Mouse (Mus musculus): ENCODE data around the gene D17Wsu92e.
A peak's percentile ranks its signal among the peaks of the same experiment; 100 is the strongest.

The D17Wsu92e gene

GRCm38 (mm10) chr17:27821407-27822338, 1.2 kb upstream of the D17Wsu92e start:
- DNase-seq (ENCODE audit: low read depth, low spot score) = no peak

GRCm38 (mm10) chr17:27819971-27820567, 379 bp downstream of the D17Wsu92e start:
- no peak for DNase-seq (ENCODE audit: low read depth, low spot score)

- DNase-seq (ENCODE audit: low read depth, low spot score) = no peak
These were observed 902 bp downstream of the D17Wsu92e start for GRCm38 (mm10) chr17:27819521-27819970.

- DNase-seq (ENCODE audit: low read depth, low spot score) = no peak
These were observed 1.4 kb downstream of the D17Wsu92e start for GRCm38 (mm10) chr17:27819011-27819410.

- no peak for DNase-seq (ENCODE audit: low read depth, low spot score)
These were observed 5.8 kb downstream of the D17Wsu92e start for GRCm38 (mm10) chr17:27814606-27815005.

- DNase-seq (ENCODE audit: low read depth, low spot score) = no peak
These were observed 8.5 kb downstream of the D17Wsu92e start for GRCm38 (mm10) chr17:27811980-27812379.

- DNase-seq (ENCODE audit: low read depth, low spot score) = no peak
These were observed 9.7 kb downstream of the D17Wsu92e start for GRCm38 (mm10) chr17:27810569-27811331.

GRCm38 (mm10) chr17:27807542-27808078, 12.8 kb downstream of the D17Wsu92e start:
- no peak for DNase-seq (ENCODE audit: low read depth, low spot score)

GRCm38 (mm10) chr17:27804803-27805770, 15.4 kb downstream of the D17Wsu92e start:
- no peak for DNase-seq (ENCODE audit: low read depth, low spot score)

GRCm38 (mm10) chr17:27804156-27804690, 16.2 kb downstream of the D17Wsu92e start:
- DNase-seq (ENCODE audit: low read depth, low spot score) = no peak

- no peak for DNase-seq (ENCODE audit: low read depth, low spot score)
These were observed 16.7 kb downstream of the D17Wsu92e start for GRCm38 (mm10) chr17:27803752-27804151.

GRCm38 (mm10) chr17:27800710-27801648, 19.5 kb downstream of the D17Wsu92e start:
- DNase-seq (ENCODE audit: low read depth, low spot score) = peak; percentile 45

- peak; percentile 42 for DNase-seq (ENCODE audit: low read depth, low spot score)
These were observed 20.5 kb downstream of the D17Wsu92e start for GRCm38 (mm10) chr17:27799771-27800584.

- DNase-seq (ENCODE audit: low read depth, low spot score) = no peak
These were observed 23.0 kb downstream of the D17Wsu92e start for GRCm38 (mm10) chr17:27797341-27797872.

- no peak for DNase-seq (ENCODE audit: low read depth, low spot score)
These were observed 23.7 kb downstream of the D17Wsu92e start for GRCm38 (mm10) chr17:27796780-27797179.

- no peak for DNase-seq (ENCODE audit: low read depth, low spot score)
These were observed 27.3 kb downstream of the D17Wsu92e start for GRCm38 (mm10) chr17:27793144-27793543.

GRCm38 (mm10) chr17:27792516-27792915, 27.9 kb downstream of the D17Wsu92e start:
- no peak for DNase-seq (ENCODE audit: low read depth, low spot score)

- no peak for DNase-seq (ENCODE audit: low read depth, low spot score)
These were observed 28.9 kb downstream of the D17Wsu92e start for GRCm38 (mm10) chr17:27791556-27791955.

Data from WW6 (cell line).